Mouse (Mus musculus): ENCODE results near the gene Acmsd. TPM values are rescaled to one million over a fixed set of nuclear protein-coding genes. Genes with fewer than 3 reads are reported as not detected.
A peak's percentile ranks its signal among the peaks of the same experiment; 100 is the strongest.
"Not testable (repeated sequence)": the region's sequence is repeated elsewhere in the genome, so short reads cannot be mapped to it uniquely, and the experiment has no call there.

The Acmsd gene
- polyA plus RNA-seq, 1 experiment from 2014 or later, result 0.16 TPM

GRCm38 (mm10) chr1:127750401-127751102 is 21.3 kb downstream of the Acmsd start:
- peak; percentile 80 for ATAC-seq (ENCODE audit: borderline replicate concordance, extremely low read depth, low FRiP score, low TSS enrichment)
- Histone ChIP-seq H3K27ac (peak overlapping the region; percentile 55), H3K9me3 (no peaks in the 10 kb centered on the region), H3K36me3 (no peaks in the 10 kb centered on the region), H3K27me3 (no peaks in the 10 kb centered on the region), H3K4me1 (peaks cover 13% of the 10 kb centered on the region), H3K9ac (no peak overlapping the region), H3K4me3 (no peak overlapping the region), H3K4me2 (peak overlapping the region; percentile 19; the same call in 1 of the 2 replicates)
- WGBS, result 18% methylated on average over 11 of the region's 11 CpGs

GRCm38 (mm10) chr1:127755806-127756205 is 26.6 kb downstream of the Acmsd start:
- H3K4me2 ChIP-seq, result no peak overlapping the region
- no peak overlapping the region for H3K9ac ChIP-seq
- WGBS, result 28% methylated on average over 4 of the region's 4 CpGs
- peaks cover 22% of the 10 kb centered on the region for H3K4me1 ChIP-seq
- no peak overlapping the region for H3K4me3 ChIP-seq
- H3K36me3 ChIP-seq, result no peaks in the 10 kb centered on the region
- no peaks in the 10 kb centered on the region for H3K27me3 ChIP-seq
- H3K27ac ChIP-seq, result peak overlapping the region; percentile 65
- H3K9me3 ChIP-seq, result no peaks in the 10 kb centered on the region
- ATAC-seq (ENCODE audit: borderline replicate concordance, extremely low read depth, low FRiP score, low TSS enrichment), result 0 out of 2 replicates have a peak, but pooled peaks have one; percentile 6

GRCm38 (mm10) chr1:127756331-127757163 is 27.3 kb downstream of the Acmsd start:
- no peaks in the 10 kb centered on the region for H3K9me3 ChIP-seq
- H3K4me1 ChIP-seq, result peaks cover 18% of the 10 kb centered on the region
- H3K4me3 ChIP-seq, result no peak overlapping the region
- no peaks in the 10 kb centered on the region for H3K36me3 ChIP-seq
- H3K9ac ChIP-seq, result no peak overlapping the region
- WGBS, result 42% methylated on average over 5 of the region's 5 CpGs
- peak overlapping the region; percentile 65 for H3K27ac ChIP-seq
- ATAC-seq (ENCODE audit: borderline replicate concordance, extremely low read depth, low FRiP score, low TSS enrichment), result peak; percentile 32; the same call in 1 of the 2 replicates
- H3K27me3 ChIP-seq, result no peaks in the 10 kb centered on the region
- no peak overlapping the region for H3K4me2 ChIP-seq

GRCm38 (mm10) chr1:127757164-127757545 is 27.9 kb downstream of the Acmsd start:
- H3K4me1 ChIP-seq, result peaks cover 14% of the 10 kb centered on the region
- not testable (repeated sequence) for H3K4me3 ChIP-seq; H3K4me2 ChIP-seq; ATAC-seq (ENCODE audit: borderline replicate concordance, extremely low read depth, low FRiP score, low TSS enrichment); H3K9me3 ChIP-seq; H3K36me3 ChIP-seq; H3K27me3 ChIP-seq; H3K9ac ChIP-seq; H3K27ac ChIP-seq
- WGBS, result 88% methylated on average over 3 of the region's 3 CpGs

- H3K36me3 ChIP-seq, result no peaks in the 10 kb centered on the region
- WGBS, result 58% methylated on average over 2 of the region's 2 CpGs
- H3K4me1 ChIP-seq, result no peaks in the 10 kb centered on the region
- H3K27ac ChIP-seq, result no peak overlapping the region
- H3K4me2 ChIP-seq, result no peak overlapping the region
- no peak overlapping the region for H3K4me3 ChIP-seq
- H3K9ac ChIP-seq, result no peak overlapping the region
- no peaks in the 10 kb centered on the region for H3K27me3 ChIP-seq
- ATAC-seq (ENCODE audit: borderline replicate concordance, extremely low read depth, low FRiP score, low TSS enrichment), result no peak
- no peaks in the 10 kb centered on the region for H3K9me3 ChIP-seq
Observed at GRCm38 (mm10) chr1:127765468-127765867, 36.3 kb downstream of the Acmsd start.

- ATAC-seq (ENCODE audit: borderline replicate concordance, extremely low read depth, low FRiP score, low TSS enrichment), result no peak
- Histone ChIP-seq H3K36me3 (no peaks in the 10 kb centered on the region), H3K4me3 (no peak overlapping the region), H3K4me2 (no peak overlapping the region), H3K9ac (no peak overlapping the region), H3K27me3 (no peaks in the 10 kb centered on the region), H3K27ac (no peak overlapping the region), H3K9me3 (no peaks in the 10 kb centered on the region), H3K4me1 (no peaks in the 10 kb centered on the region)
- WGBS, result 86% methylated on average over 2 of the region's 2 CpGs
Observed at GRCm38 (mm10) chr1:127766741-127767140, 37.5 kb downstream of the Acmsd start.

GRCm38 (mm10) chr1:127773198-127773802 is 44.1 kb downstream of the Acmsd start:
- under 1% methylated on average over 14 of the region's 14 CpGs for WGBS
- Histone ChIP-seq H3K27ac (peak overlapping the region; percentile 92), H3K4me2 (peak overlapping the region; percentile 57), H3K4me3 (peak overlapping the region; percentile 88), H3K9ac (peak overlapping the region; percentile 49), H3K9me3 (no peaks in the 10 kb centered on the region), H3K36me3 (no peaks in the 10 kb centered on the region), H3K27me3 (no peaks in the 10 kb centered on the region), H3K4me1 (peaks cover 30% of the 10 kb centered on the region)
- peak; percentile 23 for ATAC-seq (ENCODE audit: borderline replicate concordance, extremely low read depth, low FRiP score, low TSS enrichment)

- ATAC-seq (ENCODE audit: borderline replicate concordance, extremely low read depth, low FRiP score, low TSS enrichment), result peak; percentile 99
- H3K27ac ChIP-seq, result peak within 1 kb of the TSS; percentile 92
- peak within 1 kb of the TSS; percentile 75 for H3K4me2 ChIP-seq
- no peaks in the 10 kb centered on the region for H3K9me3 ChIP-seq
- peaks cover 32% of the 10 kb centered on the region for H3K4me1 ChIP-seq
- WGBS, result under 1% methylated on average over 63 of the region's 63 CpGs
- H3K9ac ChIP-seq, result peak within 1 kb of the TSS; percentile 88
- H3K4me3 ChIP-seq, result peak within 1 kb of the TSS; percentile 88
- no peaks in the 10 kb centered on the region for H3K27me3 ChIP-seq
- H3K36me3 ChIP-seq, result peaks cover 3% of the 10 kb centered on the region; the same call in 1 of the 2 replicates
Observed at GRCm38 (mm10) chr1:127773803-127774500, 44.7 kb downstream of the Acmsd start, which contains the start of gene Ccnt2. Gene Ccnt2 (plus strand): TSS chr1:127774164.

GRCm38 (mm10) chr1:127774501-127774880 is 45.3 kb downstream of the Acmsd start:
- WGBS, result under 1% methylated on average over 31 of the region's 31 CpGs
- Histone ChIP-seq H3K4me3 (peak overlapping the region; percentile 88), H3K27me3 (no peaks in the 10 kb centered on the region), H3K9me3 (no peaks in the 10 kb centered on the region), H3K4me1 (peaks cover 32% of the 10 kb centered on the region), H3K36me3 (peaks cover 3% of the 10 kb centered on the region; the same call in 1 of the 2 replicates), H3K9ac (peak overlapping the region; percentile 88), H3K27ac (peak overlapping the region; percentile 92), H3K4me2 (peak overlapping the region; percentile 75)
- ATAC-seq (ENCODE audit: borderline replicate concordance, extremely low read depth, low FRiP score, low TSS enrichment), result peak; percentile 29

- Histone ChIP-seq H3K36me3 (peaks cover 3% of the 10 kb centered on the region; the same call in 1 of the 2 replicates), H3K27ac (no peak overlapping the region), H3K4me3 (peak overlapping the region; percentile 88), H3K4me2 (peak overlapping the region; percentile 75), H3K27me3 (no peaks in the 10 kb centered on the region), H3K9ac (peak overlapping the region; percentile 88), H3K4me1 (peaks cover 32% of the 10 kb centered on the region), H3K9me3 (no peaks in the 10 kb centered on the region)
- ATAC-seq (ENCODE audit: borderline replicate concordance, extremely low read depth, low FRiP score, low TSS enrichment), result no peak
- WGBS, result 5% methylated on average over 10 of the region's 10 CpGs
Observed at GRCm38 (mm10) chr1:127775206-127775720, 46.0 kb downstream of the Acmsd start.

- no peak for ATAC-seq (ENCODE audit: borderline replicate concordance, extremely low read depth, low FRiP score, low TSS enrichment)
- H3K9ac ChIP-seq, result no peak overlapping the region
- H3K4me2 ChIP-seq, result peak overlapping the region; percentile 75
- peak overlapping the region; percentile 47; the same call in 1 of the 2 replicates for H3K27ac ChIP-seq
- H3K9me3 ChIP-seq, result no peaks in the 10 kb centered on the region
- peaks cover 37% of the 10 kb centered on the region for H3K4me1 ChIP-seq
- 39% methylated on average over 6 of the region's 6 CpGs for WGBS
- no peaks in the 10 kb centered on the region for H3K27me3 ChIP-seq
- peaks cover 3% of the 10 kb centered on the region; the same call in 1 of the 2 replicates for H3K36me3 ChIP-seq
- peak overlapping the region; percentile 13 for H3K4me3 ChIP-seq
Observed at GRCm38 (mm10) chr1:127776246-127776645, 47.0 kb downstream of the Acmsd start.
